Mouse (Mus musculus) lung, postnatal 0 days (tissue): ENCODE results near the gene Strc. TPM values are rescaled to one million over a fixed set of nuclear protein-coding genes. Genes with fewer than 3 reads are reported as not detected.

ENCODE experiments used
- ATAC-seq: fragments of 200-750 bp; cut with Nextera tagmentation; 2 replicates; pipeline ENCODE4 v1.8.0; 2017; ENCODE audit warnings: moderate library complexity
- DNase-seq: peaks from one replicate; pipeline ENCODE4 v3.0.0-alpha.2; 2016; ENCODE audit warnings: low spot score
- H3K27ac ChIP-seq: fragments of 300-500 bp; sonication (generic); 2 replicates; pipeline ENCODE4 v1.5.1; 2014; ENCODE audit warnings: antibody characterized with exemption, mild to moderate bottlenecking, low read length, mixed read lengths
- H3K27me3 ChIP-seq: fragments of 300-500 bp; sonication (generic); replicated peaks from 2 replicates; pipeline ENCODE4 v1.6.1; 2014; ENCODE audit warnings: low read length, mixed read lengths; ENCODE audit not compliant: insufficient read depth
- H3K36me3 ChIP-seq: fragments of 300-500 bp; sonication (generic); 2 replicates; pipeline ENCODE4 v1.6.1; 2014; ENCODE audit warnings: low read length, mixed read lengths; ENCODE audit not compliant: insufficient read depth
- H3K4me1 ChIP-seq: fragments of 300-500 bp; sonication (generic); 2 replicates; pipeline ENCODE4 v1.6.1; 2014; ENCODE audit warnings: antibody characterized with exemption, low read depth, low read length, mixed read lengths; ENCODE audit not compliant: insufficient read depth
- H3K4me2 ChIP-seq: fragments of 300-500 bp; sonication (generic); replicated peaks from 2 replicates; pipeline ENCODE4 v1.6.1; 2014; ENCODE audit warnings: low read depth, mild to moderate bottlenecking, low read length, moderate library complexity, mixed read lengths
- H3K4me3 ChIP-seq: fragments of 300-500 bp; sonication (generic); 2 replicates; pipeline ENCODE4 v1.5.1; 2014; ENCODE audit warnings: low read depth, low read length
- H3K9ac ChIP-seq: fragments of 300-500 bp; sonication (generic); replicated peaks from 2 replicates; pipeline ENCODE4 v1.6.1; 2014; ENCODE audit warnings: low read depth, mild to moderate bottlenecking
- H3K9me3 ChIP-seq: fragments of 300-500 bp; sonication (generic); 2 replicates; pipeline ENCODE4 v1.6.1; 2016; ENCODE audit warnings: low read length, mixed read lengths
- CTCF ChIP-seq: IDR thresholded peaks from 2 replicates; pipeline ENCODE4 v1.5.1; 2016; ENCODE audit warnings: antibody characterized with exemption, mild to moderate bottlenecking
- EP300 ChIP-seq: IDR thresholded peaks from 2 replicates; pipeline ENCODE4 v1.6.1; 2016; ENCODE audit warnings: antibody characterized with exemption, mild to moderate bottlenecking, control low read depth
- WGBS: fragments of 180-500 bp; shearing (Covaris S2); extraction: QIAGEN DNeasy Blood & Tissue Kit; methylation state at CpG from one replicate; pipeline ENCODE4 v1.1.7; 2014; 5-methylcytosine and 5-hydroxymethylcytosine counted together
- polyA plus RNA-seq: library from polyadenylated mRNA; unstranded; fragments of >200 nt; fragmentation: Nextera tagmentation; extraction: Ambion mirVana; gene quantifications from 2 replicates; pipeline ENCODE4 v1.2.1, GENCODE M21; 2015

Strc gene
- polyA plus RNA-seq, 1 experiment from 2014 or later: not detected

GRCm38 (mm10) chr2:121359461-121359860, 27.5 kb downstream of the Strc start:
- Histone ChIP-seq H3K9ac (no peak overlapping the region), H3K4me3 (no peak overlapping the region), H3K27ac (no peak overlapping the region), H3K4me2 (no peak overlapping the region), H3K36me3 (no peaks in the 10 kb centered on the region), H3K9me3 (no peaks in the 10 kb centered on the region), H3K4me1 (peaks cover 3% of the 10 kb centered on the region; the same call in 1 of the 2 replicates), H3K27me3 (peaks cover 11% of the 10 kb centered on the region; the same call in 1 of the 2 replicates)
- ATAC-seq (no peak), DNase-seq (no peak)
- WGBS: 58% methylated on average over 4 of the region's 4 CpGs
- TF ChIP-seq EP300 (no peak), CTCF (no peak)

- H3K27me3 ChIP-seq: peaks cover 11% of the 10 kb centered on the region; the same call in 1 of the 2 replicates
- WGBS: 2% methylated on average over 16 of the region's 16 CpGs
- H3K27ac ChIP-seq: no peak overlapping the region
- no peak overlapping the region for H3K9ac ChIP-seq
- DNase-seq: peak; percentile 66
- H3K9me3 ChIP-seq: no peaks in the 10 kb centered on the region
- peak overlapping the region; percentile 19; the same call in 1 of the 2 replicates for H3K4me3 ChIP-seq
- H3K4me1 ChIP-seq: peaks cover 3% of the 10 kb centered on the region; the same call in 1 of the 2 replicates
- no peaks in the 10 kb centered on the region for H3K36me3 ChIP-seq
- ATAC-seq: peak; percentile 46
- H3K4me2 ChIP-seq: peak overlapping the region; percentile 43
- TF ChIP-seq CTCF (no peak), EP300 (no peak)
Observed at GRCm38 (mm10) chr2:121358381-121358780, 28.6 kb downstream of the Strc start.

DNA sequence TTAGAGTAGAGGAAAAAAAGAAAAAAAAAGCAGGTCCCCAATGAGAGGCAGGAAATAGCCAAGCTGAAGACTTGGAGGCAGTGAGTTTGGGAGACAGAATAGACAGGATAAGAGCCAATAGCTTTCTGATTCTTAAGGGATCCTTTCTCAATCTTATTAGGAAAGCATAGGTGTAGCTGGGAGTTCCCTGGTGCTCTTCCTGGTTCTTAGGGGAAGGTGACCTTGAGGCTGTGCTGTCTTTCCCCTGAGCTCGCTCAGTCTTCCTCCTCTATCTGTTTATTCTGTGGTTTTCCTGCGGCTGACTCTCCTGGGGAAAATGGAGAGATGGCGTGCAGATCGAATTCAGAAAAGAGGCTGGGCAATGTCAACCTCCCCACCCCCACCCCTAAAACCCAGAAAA, 29.0 kb downstream of the Strc start:
- Histone ChIP-seq H3K4me1 (peaks cover 3% of the 10 kb centered on the region; the same call in 1 of the 2 replicates), H3K4me3 (peak overlapping the region; percentile 19; the same call in 1 of the 2 replicates), H3K9me3 (no peaks in the 10 kb centered on the region), H3K27me3 (peaks cover 11% of the 10 kb centered on the region; the same call in 1 of the 2 replicates), H3K36me3 (no peaks in the 10 kb centered on the region), H3K4me2 (peak overlapping the region; percentile 43), H3K27ac (peak overlapping the region; percentile 33), H3K9ac (no peak overlapping the region)
- no peak for DNase-seq
- 0% methylated on average over 4 of the region's 4 CpGs for WGBS
- no peak for ATAC-seq
- no peak for TF ChIP-seq EP300
- no peak for TF ChIP-seq CTCF

DNA sequence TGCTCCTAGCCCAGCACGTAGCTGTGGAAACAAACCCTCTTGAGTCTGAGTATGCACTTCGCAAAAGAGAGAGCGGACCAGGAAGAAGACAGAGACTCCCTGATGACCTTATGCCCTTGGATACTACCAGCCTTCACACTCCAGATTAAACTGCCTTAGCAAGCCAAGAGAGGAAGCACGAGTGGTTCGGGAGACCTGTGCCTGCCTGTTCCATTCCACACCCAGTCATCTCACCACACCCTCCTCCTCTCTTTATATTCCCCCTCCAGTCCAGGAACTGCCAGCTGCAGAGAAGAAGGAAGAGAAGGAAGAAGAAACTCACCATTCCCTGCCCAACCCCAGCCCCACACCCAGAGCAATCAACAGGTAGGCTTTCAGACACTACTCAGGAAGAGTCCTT, 29.5 kb downstream of the Strc start, which contains the start of gene Ckmt1:
Gene Ckmt1 (plus strand): TSS at position 221 of the 400 bp plus-strand sequence.
- H3K27ac ChIP-seq: peak within 1 kb of the TSS; percentile 33
- H3K9ac ChIP-seq: no peak within 1 kb of the TSS
- H3K4me2 ChIP-seq: peak within 1 kb of the TSS; percentile 43
- no peaks in the 10 kb centered on the region for H3K9me3 ChIP-seq
- H3K4me3 ChIP-seq: peak within 1 kb of the TSS; percentile 19; the same call in 1 of the 2 replicates
- peaks cover 3% of the 10 kb centered on the region; the same call in 1 of the 2 replicates for H3K4me1 ChIP-seq
- ATAC-seq (0 out of 2 replicates have a peak, but pooled peaks have one; percentile 3), DNase-seq (peak; percentile 60)
- no peaks in the 10 kb centered on the region for H3K36me3 ChIP-seq
- TF ChIP-seq CTCF (no peak), EP300 (no peak)
- H3K27me3 ChIP-seq: peaks cover 11% of the 10 kb centered on the region; the same call in 1 of the 2 replicates
- WGBS: 36% methylated on average over 5 of the region's 5 CpGs

- DNase-seq (peak; percentile 97), ATAC-seq (peak; percentile 97)
- peak within 1 kb of the TSS; percentile 97 for H3K4me2 ChIP-seq
- no peaks in the 10 kb centered on the region for H3K9me3 ChIP-seq
- H3K27me3 ChIP-seq: peaks cover 11% of the 10 kb centered on the region; the same call in 1 of the 2 replicates
- H3K27ac ChIP-seq: no peak within 1 kb of the TSS
- peak within 1 kb of the TSS; percentile 43 for H3K9ac ChIP-seq
- under 1% methylated on average over 57 of the region's 58 CpGs for WGBS
- H3K4me1 ChIP-seq: peaks cover 3% of the 10 kb centered on the region; the same call in 1 of the 2 replicates
- no peaks in the 10 kb centered on the region for H3K36me3 ChIP-seq
- TF ChIP-seq CTCF (peak; percentile 98), EP300 (no peak)
- peak within 1 kb of the TSS; percentile 58 for H3K4me3 ChIP-seq
Observed at GRCm38 (mm10) chr2:121354820-121355592, 32.0 kb downstream of the Strc start, which contains the start of gene Ppip5k1. Gene Ppip5k1, minus strand, starts transcription at chr2:121355396.

DNA sequence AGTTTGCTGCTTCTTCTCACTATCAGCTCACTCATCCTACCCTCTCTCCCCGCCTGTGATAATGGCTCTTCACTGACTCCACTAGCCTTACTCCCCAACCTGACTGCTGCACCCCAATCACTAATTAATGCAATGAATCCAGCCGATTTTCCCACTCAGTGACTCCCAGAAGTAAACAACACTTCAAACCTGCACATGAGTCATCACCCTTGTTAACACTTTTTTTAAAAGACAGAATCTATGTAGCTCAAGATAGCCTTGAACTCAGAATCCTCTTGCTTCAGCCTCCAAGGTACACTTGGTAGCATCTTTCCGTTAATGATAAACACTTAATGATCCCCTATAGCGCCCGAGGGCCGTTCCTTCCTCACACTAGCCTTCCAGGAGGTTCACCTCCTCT, 32.6 kb downstream of the Strc start:
- DNase-seq (peak; percentile 43), ATAC-seq (no peak)
- TF ChIP-seq EP300 (no peak), CTCF (no peak)
- under 1% methylated on average over 6 of the region's 6 CpGs for WGBS
- peak overlapping the region; percentile 43 for H3K9ac ChIP-seq
- no peak overlapping the region for H3K27ac ChIP-seq
- peaks cover 3% of the 10 kb centered on the region; the same call in 1 of the 2 replicates for H3K4me1 ChIP-seq
- H3K4me3 ChIP-seq: peak overlapping the region; percentile 58
- H3K9me3 ChIP-seq: no peaks in the 10 kb centered on the region
- H3K4me2 ChIP-seq: peak overlapping the region; percentile 97
- H3K27me3 ChIP-seq: peaks cover 10% of the 10 kb centered on the region; the same call in 1 of the 2 replicates
- no peaks in the 10 kb centered on the region for H3K36me3 ChIP-seq
